Mouse (Mus musculus): ENCODE measurements at regions not wholly inside any gene's neighbourhood (a gene's known extent, or its start where the extent isn't known, plus 50 kb on each side); places are given as distances from the start of the nearest gene placed in this dataset.

DNA sequence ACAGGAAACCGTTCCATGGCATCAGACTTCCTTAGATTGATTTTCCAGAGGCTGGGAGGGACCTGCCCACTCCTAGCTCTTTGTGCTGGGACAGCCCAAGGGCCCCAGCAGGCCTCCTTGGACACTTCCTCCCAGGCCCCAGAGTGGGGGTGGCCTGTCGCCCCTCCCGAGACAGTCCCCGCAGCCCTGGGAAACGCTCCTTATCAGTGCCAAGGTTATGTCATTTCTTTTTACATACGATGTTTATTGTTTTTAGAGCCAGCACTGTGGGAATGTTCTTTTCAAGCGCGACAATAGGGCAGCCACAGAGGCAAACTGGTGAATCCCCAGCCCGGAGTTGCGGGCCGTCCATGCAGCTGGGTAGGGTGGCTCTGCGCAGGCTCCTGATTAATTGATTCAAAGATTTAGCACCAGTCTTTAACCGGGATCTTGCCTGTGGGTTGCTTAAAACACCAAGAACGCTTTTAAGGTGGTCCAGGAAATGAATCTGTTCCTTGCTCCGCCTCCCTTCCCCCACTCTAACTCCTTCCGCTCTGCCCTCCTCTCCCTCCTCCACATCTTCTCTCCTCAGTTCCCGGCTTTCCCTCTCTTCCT lies 304.4 kb upstream of the Arglu1 start:
- Histone ChIP-seq H3K4me1 (peaks cover 39% of the 10 kb centered on the region), H3K27me3 (replicated peaks) (no peaks in the 10 kb centered on the region), H3K4me3 (peak overlapping the region; percentile 38), H3K4me2 (peak overlapping the region; percentile 65), H3K27ac (replicated peaks) (peak overlapping the region; percentile 75), H3K9ac (peak overlapping the region; percentile 76), H3K36me3 (no peaks in the 10 kb centered on the region), H3K9me3 (no peaks in the 10 kb centered on the region)
- peak; percentile 69; the same call in 1 of the 2 replicates for ATAC-seq (ENCODE audit: extremely low read depth, insufficient number of reproducible peaks, low FRiP score, low TSS enrichment)
- 4% methylated on average over 16 of the region's 17 CpGs for WGBS

DNA sequence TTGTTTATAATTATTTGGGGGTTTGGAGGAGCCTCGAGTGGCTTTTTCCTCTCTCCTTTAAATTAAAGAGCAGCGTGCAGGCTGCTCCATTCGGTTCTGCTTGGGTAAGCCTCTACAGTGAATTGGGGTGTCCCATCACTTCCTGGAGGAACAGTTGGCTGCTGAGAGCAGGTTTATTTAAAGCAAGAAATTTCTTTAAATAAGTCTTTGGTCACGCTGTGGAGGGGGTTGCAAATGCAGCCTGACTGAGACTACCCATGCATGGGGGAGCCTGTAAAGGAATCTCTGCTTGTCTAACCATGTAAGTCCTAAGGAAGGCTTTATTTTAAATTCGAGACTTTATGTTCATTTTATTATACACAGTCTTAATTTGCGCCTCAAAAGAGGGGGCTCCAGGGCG lies 303.7 kb upstream of the Arglu1 start:
- H3K4me2 ChIP-seq: peak overlapping the region; percentile 65
- no peaks in the 10 kb centered on the region for H3K9me3 ChIP-seq
- no peak overlapping the region for H3K4me3 ChIP-seq
- ATAC-seq (ENCODE audit: extremely low read depth, insufficient number of reproducible peaks, low FRiP score, low TSS enrichment): no peak
- no peaks in the 10 kb centered on the region for H3K27me3 ChIP-seq (replicated peaks)
- H3K36me3 ChIP-seq: no peaks in the 10 kb centered on the region
- 41% methylated on average over 7 of the region's 7 CpGs for WGBS
- 0 out of 2 replicates have a peak overlapping the region, but pooled peaks have one; percentile 76 for H3K9ac ChIP-seq
- H3K27ac ChIP-seq (replicated peaks): peak overlapping the region; percentile 75
- peaks cover 39% of the 10 kb centered on the region for H3K4me1 ChIP-seq

DNA sequence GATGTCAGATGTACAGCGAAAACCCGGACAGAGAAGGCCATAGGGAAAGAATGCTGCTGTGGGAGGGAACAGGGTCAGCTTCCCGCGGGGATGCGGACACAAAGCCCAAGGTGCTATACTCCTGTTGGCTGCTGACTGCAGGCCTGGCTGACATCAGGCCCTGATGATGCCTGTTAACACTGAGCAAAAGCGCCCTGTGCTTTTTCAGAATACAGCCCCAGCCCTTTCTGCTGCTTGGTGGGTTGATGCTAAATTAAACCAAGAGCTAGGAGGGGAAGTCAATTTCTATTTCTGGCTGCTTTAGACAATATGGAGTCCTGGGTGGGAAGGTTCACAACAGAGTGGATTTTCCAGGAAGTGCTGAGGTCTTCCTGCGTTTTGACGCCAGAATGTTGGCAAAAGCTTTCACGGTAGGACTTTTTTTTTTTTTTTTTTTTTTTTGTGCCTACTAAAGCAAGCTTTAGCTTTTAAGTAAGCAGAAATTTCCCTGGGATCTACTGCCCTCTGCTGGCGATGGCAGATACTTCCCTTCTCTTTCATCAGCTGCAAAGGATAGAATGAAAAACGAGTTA lies 302.2 kb upstream of the Arglu1 start:
- Histone ChIP-seq H3K27me3 (replicated peaks) (no peaks in the 10 kb centered on the region), H3K27ac (replicated peaks) (peak overlapping the region; percentile 94), H3K4me1 (peaks cover 39% of the 10 kb centered on the region), H3K36me3 (no peaks in the 10 kb centered on the region), H3K4me2 (peak overlapping the region; percentile 59), H3K9me3 (0 out of 2 replicates have a peak, but pooled peaks cover 4% of the 10 kb centered on the region), H3K4me3 (peak overlapping the region; percentile 18), H3K9ac (peak overlapping the region; percentile 69)
- WGBS: 2% methylated on average over 11 of the region's 11 CpGs
- ATAC-seq (ENCODE audit: extremely low read depth, insufficient number of reproducible peaks, low FRiP score, low TSS enrichment): peak; percentile 33

DNA sequence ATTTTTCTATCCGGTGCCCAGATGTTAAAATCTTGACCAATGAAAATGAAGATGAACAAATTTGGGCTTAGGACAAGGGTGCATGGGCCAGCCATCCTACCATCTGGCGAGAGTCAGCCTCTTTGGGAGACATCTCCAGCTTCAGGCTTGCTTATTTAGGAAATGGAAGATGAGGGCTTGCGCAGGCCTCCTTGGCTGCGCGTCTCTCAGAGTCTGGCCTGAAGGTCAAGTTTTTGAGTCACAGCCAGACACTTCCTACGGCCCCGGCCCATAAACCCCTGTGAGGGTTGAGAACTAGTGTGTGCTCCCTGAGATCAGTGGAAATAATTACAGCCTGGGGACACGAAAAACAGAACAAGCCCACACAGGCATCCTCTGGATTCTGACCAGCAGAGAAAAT lies 300.7 kb upstream of the Arglu1 start:
- no peaks in the 10 kb centered on the region for H3K36me3 ChIP-seq
- H3K4me3 ChIP-seq: no peak overlapping the region
- H3K27ac ChIP-seq (replicated peaks): peak overlapping the region; percentile 36
- no peak for ATAC-seq (ENCODE audit: extremely low read depth, insufficient number of reproducible peaks, low FRiP score, low TSS enrichment)
- H3K27me3 ChIP-seq (replicated peaks): no peaks in the 10 kb centered on the region
- H3K4me2 ChIP-seq: no peak overlapping the region
- 0 out of 2 replicates have a peak, but pooled peaks cover 4% of the 10 kb centered on the region for H3K9me3 ChIP-seq
- no peak overlapping the region for H3K9ac ChIP-seq
- peaks cover 39% of the 10 kb centered on the region for H3K4me1 ChIP-seq
- 62% methylated on average over 8 of the region's 8 CpGs for WGBS

DNA sequence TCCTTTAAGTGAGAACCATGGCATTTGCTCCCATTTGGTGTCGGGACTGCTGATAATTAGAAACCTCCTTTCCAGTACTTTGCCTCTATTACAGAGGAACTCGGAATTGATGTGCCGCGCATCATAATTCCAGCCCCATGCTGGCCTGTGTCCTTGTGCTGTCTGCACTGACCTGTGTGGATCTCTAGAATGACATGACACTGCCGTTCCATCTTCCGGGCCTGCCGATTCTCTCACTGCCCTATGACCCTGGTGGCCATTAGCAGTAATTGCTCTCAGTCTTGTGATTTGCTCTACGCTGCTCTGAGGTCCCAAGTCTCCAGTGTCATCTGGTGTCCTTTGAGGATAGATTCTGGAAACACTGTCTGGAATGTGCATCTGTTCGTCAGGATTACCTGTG lies 295.7 kb upstream of the Arglu1 start:
- H3K9ac ChIP-seq: no peak overlapping the region
- H3K9me3 ChIP-seq: 0 out of 2 replicates have a peak, but pooled peaks cover 4% of the 10 kb centered on the region
- no peak overlapping the region for H3K4me2 ChIP-seq
- H3K27me3 ChIP-seq (replicated peaks): no peaks in the 10 kb centered on the region
- ATAC-seq (ENCODE audit: extremely low read depth, insufficient number of reproducible peaks, low FRiP score, low TSS enrichment): no peak
- no peak overlapping the region for H3K27ac ChIP-seq (replicated peaks)
- H3K4me3 ChIP-seq: no peak overlapping the region
- 70% methylated on average over 9 of the region's 9 CpGs for WGBS
- H3K36me3 ChIP-seq: no peaks in the 10 kb centered on the region
- H3K4me1 ChIP-seq: peaks cover 30% of the 10 kb centered on the region

DNA sequence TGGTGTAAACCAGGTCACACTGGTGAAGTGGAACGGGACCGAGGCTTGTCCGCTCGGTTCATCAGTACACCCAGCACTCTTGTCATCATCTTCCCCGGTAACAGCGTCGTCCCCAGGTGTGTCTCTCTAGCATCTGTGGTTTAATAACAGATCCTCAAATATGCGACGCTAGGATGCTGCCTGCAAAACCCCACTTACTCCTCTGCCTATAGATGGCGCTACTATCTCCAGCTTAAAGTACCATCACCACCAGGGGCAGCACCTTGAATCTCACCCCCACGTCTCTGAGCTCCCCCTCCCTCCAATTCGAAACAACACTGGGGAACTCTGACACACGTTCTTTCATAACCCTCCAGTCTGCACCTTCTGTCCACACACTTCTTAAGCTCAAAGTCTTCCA lies 295.1 kb upstream of the Arglu1 start:
- H3K36me3 ChIP-seq: no peaks in the 10 kb centered on the region
- no peak for ATAC-seq (ENCODE audit: extremely low read depth, insufficient number of reproducible peaks, low FRiP score, low TSS enrichment)
- H3K4me1 ChIP-seq: peaks cover 24% of the 10 kb centered on the region
- H3K4me2 ChIP-seq: no peak overlapping the region
- H3K9ac ChIP-seq: no peak overlapping the region
- no peaks in the 10 kb centered on the region for H3K27me3 ChIP-seq (replicated peaks)
- 79% methylated on average over 13 of the region's 13 CpGs for WGBS
- no peak overlapping the region for H3K4me3 ChIP-seq
- H3K27ac ChIP-seq (replicated peaks): no peak overlapping the region
- 0 out of 2 replicates have a peak, but pooled peaks cover 4% of the 10 kb centered on the region for H3K9me3 ChIP-seq

DNA sequence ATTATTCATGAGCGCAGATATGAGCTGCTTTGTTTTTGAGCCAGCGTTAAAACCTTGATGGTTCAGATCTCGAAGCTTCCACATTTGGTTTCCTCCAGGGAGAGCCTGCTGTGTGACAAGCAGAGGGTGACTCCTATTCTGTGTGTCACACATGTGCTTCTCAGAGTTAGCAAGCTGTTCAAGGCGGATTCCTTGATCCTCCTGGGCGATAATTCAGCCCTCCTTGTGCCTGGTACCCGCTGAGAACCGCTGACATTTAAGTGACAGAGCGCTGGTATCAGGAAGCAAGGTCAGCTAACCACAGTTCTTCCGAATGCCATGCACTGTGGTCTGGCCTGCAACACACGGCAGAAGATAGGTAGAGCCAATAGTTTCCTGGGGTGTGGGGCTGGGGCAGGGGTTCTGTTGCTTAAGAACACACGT lies 294.5 kb upstream of the Arglu1 start:
- H3K9ac ChIP-seq: peak overlapping the region; percentile 25; the same call in 1 of the 2 replicates

DNA sequence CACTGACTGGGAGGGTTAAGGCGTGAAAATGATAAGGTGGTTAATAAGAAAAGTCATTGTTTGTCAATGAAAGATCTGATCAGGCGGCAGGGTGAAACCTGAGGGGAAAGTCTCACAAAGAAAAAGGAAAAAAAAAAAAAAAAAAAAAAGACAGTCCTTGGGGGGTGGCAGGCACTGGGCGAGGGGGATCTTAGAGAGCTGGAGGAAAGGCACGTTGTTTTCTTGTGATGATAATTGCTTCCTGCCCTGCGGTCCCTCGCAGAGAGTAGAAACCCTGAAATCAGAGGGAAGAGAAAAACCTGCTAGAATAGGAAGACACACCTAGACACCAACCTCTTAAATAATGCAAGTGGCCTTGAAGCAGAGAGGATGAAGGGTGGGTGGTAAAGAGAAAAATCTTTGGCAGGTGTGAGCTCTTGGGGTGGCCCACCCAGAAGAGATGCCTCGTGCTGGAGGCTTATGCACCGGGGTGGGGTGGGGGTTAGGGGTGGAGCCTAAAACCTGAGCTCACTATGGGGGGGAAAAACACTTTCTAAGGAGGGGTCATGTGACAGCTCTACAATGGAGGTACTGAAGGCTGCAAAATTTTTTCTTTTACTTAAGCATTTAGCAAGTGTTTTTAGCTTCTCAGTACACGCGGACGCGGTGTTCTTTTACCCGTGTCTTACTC lies 294.0 kb upstream of the Arglu1 start:
- no peak for ATAC-seq (ENCODE audit: extremely low read depth, insufficient number of reproducible peaks, low FRiP score, low TSS enrichment)
- 0 out of 2 replicates have a peak, but pooled peaks cover 4% of the 10 kb centered on the region for H3K9me3 ChIP-seq
- H3K27me3 ChIP-seq (replicated peaks): no peaks in the 10 kb centered on the region
- no peaks in the 10 kb centered on the region for H3K36me3 ChIP-seq
- H3K4me2 ChIP-seq: peak overlapping the region; percentile 37
- peaks cover 23% of the 10 kb centered on the region for H3K4me1 ChIP-seq
- no peak overlapping the region for H3K27ac ChIP-seq (replicated peaks)
- 24% methylated on average over 13 of the region's 13 CpGs for WGBS
- peak overlapping the region; percentile 52 for H3K9ac ChIP-seq
- H3K4me3 ChIP-seq: no peak overlapping the region

More for the DNA sequence above, 294.5 kb upstream of the Arglu1 start:
- Histone ChIP-seq H3K4me3 (no peak overlapping the region), H3K27ac (replicated peaks) (no peak overlapping the region), H3K36me3 (no peaks in the 10 kb centered on the region), H3K4me1 (peaks cover 23% of the 10 kb centered on the region), H3K4me2 (peak overlapping the region; percentile 37), H3K9me3 (0 out of 2 replicates have a peak, but pooled peaks cover 4% of the 10 kb centered on the region), H3K27me3 (replicated peaks) (no peaks in the 10 kb centered on the region)
- 26% methylated on average over 11 of the region's 11 CpGs for WGBS
- no peak for ATAC-seq (ENCODE audit: extremely low read depth, insufficient number of reproducible peaks, low FRiP score, low TSS enrichment)

DNA sequence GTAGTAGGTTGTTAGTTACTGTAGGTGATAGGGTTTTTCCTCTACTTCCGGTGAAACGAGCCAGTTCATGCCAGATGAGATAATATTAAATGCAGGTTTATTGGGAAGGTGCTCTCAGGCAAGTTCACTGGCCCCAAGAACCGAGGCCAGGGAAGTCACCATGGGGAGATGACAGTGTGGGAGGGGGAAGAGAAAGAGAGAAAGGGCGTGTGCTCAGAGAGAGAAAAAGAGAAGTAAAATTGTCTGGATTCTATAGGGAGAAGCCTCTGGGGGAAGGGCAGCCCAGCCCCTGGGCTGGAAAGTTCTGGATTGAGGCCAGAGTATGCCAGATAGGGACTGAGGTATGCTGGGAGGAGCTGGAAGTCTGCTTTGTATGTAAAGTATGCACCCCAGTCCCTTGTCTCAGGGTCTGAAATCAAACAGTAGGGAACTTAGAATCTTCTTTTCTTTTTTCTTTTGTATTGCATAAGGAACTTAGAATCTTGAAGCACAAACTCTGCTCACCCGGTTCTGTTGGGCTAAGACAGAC lies 292.9 kb upstream of the Arglu1 start:
- Histone ChIP-seq H3K4me1 (peaks cover 23% of the 10 kb centered on the region), H3K27me3 (replicated peaks) (no peaks in the 10 kb centered on the region), H3K9me3 (0 out of 2 replicates have a peak, but pooled peaks cover 1% of the 10 kb centered on the region), H3K9ac (peak overlapping the region; percentile 33; the same call in 1 of the 2 replicates), H3K4me2 (peak overlapping the region; percentile 50), H3K4me3 (no peak overlapping the region), H3K36me3 (no peaks in the 10 kb centered on the region), H3K27ac (replicated peaks) (no peak overlapping the region)
- ATAC-seq (ENCODE audit: extremely low read depth, insufficient number of reproducible peaks, low FRiP score, low TSS enrichment): peak; percentile 39; the same call in 1 of the 2 replicates
- WGBS: 27% methylated on average over 5 of the region's 5 CpGs

DNA sequence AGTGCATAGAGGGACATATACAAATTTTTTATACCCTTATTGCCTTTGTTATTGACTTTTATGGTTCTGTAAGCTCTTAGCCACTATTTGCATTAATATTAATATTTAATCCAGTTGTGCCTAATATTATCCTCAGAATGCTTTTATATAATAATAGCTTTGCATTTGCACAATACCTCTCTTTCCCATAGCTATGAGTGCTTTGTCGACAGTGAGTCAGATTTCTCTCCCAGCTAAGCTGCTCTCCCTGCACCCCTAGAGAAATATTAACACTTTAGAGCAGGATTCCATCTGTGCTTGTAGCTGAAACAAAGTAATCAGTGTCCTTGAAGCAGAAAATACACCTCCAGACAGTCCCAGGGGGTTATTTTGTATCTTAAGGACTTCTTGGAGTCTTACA lies 288.6 kb upstream of the Arglu1 start:
- WGBS: 40% methylated on average over 1 of the region's 1 CpGs
- Histone ChIP-seq H3K4me2 (no peak overlapping the region), H3K4me3 (no peak overlapping the region), H3K27me3 (replicated peaks) (no peaks in the 10 kb centered on the region), H3K4me1 (peaks cover 18% of the 10 kb centered on the region), H3K9me3 (no peaks in the 10 kb centered on the region), H3K36me3 (no peaks in the 10 kb centered on the region), H3K9ac (no peak overlapping the region), H3K27ac (replicated peaks) (no peak overlapping the region)
- ATAC-seq (ENCODE audit: extremely low read depth, insufficient number of reproducible peaks, low FRiP score, low TSS enrichment): no peak

DNA sequence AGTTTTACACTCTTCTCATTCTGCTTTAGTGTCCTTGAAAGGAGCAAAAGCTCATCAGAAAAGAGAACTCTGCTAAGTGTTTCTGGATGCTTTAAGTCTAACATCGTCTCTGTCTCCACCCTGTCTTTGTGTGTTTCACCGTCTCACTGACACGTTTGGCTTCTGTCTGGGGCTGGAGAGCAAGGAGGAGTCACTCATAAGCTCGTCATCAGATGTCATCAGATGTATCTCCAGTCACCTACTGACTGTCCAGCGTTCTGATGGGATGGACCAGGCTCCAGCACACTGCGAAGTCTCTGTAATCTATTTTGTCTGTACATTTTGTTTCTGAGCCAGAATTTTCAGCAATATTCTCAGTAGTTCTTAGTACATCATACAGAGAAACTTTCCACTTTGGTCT lies 283.4 kb upstream of the Arglu1 start:
- Histone ChIP-seq H3K36me3 (no peaks in the 10 kb centered on the region), H3K27me3 (replicated peaks) (no peaks in the 10 kb centered on the region), H3K9ac (no peak overlapping the region), H3K4me2 (peak overlapping the region; percentile 38), H3K4me3 (no peak overlapping the region; the same call in 1 of the 2 replicates), H3K4me1 (peaks cover 24% of the 10 kb centered on the region), H3K9me3 (no peaks in the 10 kb centered on the region), H3K27ac (replicated peaks) (no peak overlapping the region)
- no peak for ATAC-seq (ENCODE audit: extremely low read depth, insufficient number of reproducible peaks, low FRiP score, low TSS enrichment)
- WGBS: 30% methylated on average over 6 of the region's 6 CpGs

Measured in heart, embryonic 13.5 days (tissue).